Mouse (Mus musculus) stomach, embryonic 15.5 days (tissue): ENCODE data around the gene Slc7a5. TPM values are rescaled to one million over a fixed set of nuclear protein-coding genes. Genes with fewer than 3 reads are reported as not detected.

Experiments
- ATAC-seq: fragments of 200-750 bp; cut with Nextera tagmentation; 2 replicates; pipeline ENCODE4 v1.8.0; 2017; ENCODE audit warnings: low read depth, moderate number of reproducible peaks, moderate TSS enrichment; ENCODE audit not compliant: insufficient read depth, low FRiP score
- H3K27ac ChIP-seq: fragments of 300-500 bp; sonication (generic); 2 replicates; pipeline ENCODE4 v1.5.1; 2015; ENCODE audit warnings: mild to moderate bottlenecking, inconsistent platforms
- H3K27me3 ChIP-seq: fragments of 300-500 bp; sonication (generic); replicated peaks from 2 replicates; pipeline ENCODE4 v1.6.1; 2015; ENCODE audit warnings: inconsistent platforms
- H3K36me3 ChIP-seq: fragments of 300-500 bp; sonication (generic); 2 replicates; pipeline ENCODE4 v1.6.1; 2015; ENCODE audit warnings: inconsistent platforms
- H3K4me1 ChIP-seq: fragments of 300-500 bp; sonication (generic); 2 replicates; pipeline ENCODE4 v1.6.1; 2015; ENCODE audit warnings: inconsistent platforms
- H3K4me2 ChIP-seq: fragments of 300-500 bp; sonication (generic); 2 replicates; pipeline ENCODE4 v1.6.1; 2015; ENCODE audit warnings: mild to moderate bottlenecking, inconsistent platforms
- H3K4me3 ChIP-seq: fragments of 300-500 bp; sonication (generic); replicated peaks from 2 replicates; pipeline ENCODE4 v1.5.1; 2015; ENCODE audit warnings: inconsistent platforms
- H3K9ac ChIP-seq: fragments of 300-500 bp; sonication (generic); 2 replicates; pipeline ENCODE4 v1.6.1; 2015; ENCODE audit warnings: inconsistent platforms
- H3K9me3 ChIP-seq: fragments of 300-500 bp; sonication (generic); 2 replicates; pipeline ENCODE4 v1.6.1; 2016; ENCODE audit warnings: inconsistent platforms
- WGBS: fragments of 180-500 bp; shearing (Covaris S2); methylation state at CpG from one replicate; pipeline ENCODE4 v1.1.7; 2015; 5-methylcytosine and 5-hydroxymethylcytosine counted together
- polyA plus RNA-seq: library from polyadenylated mRNA; unstranded; fragments of >200 nt; fragmentation: Nextera tagmentation; extraction: Ambion mirVana; gene quantifications from 2 replicates; pipeline ENCODE4 v1.2.1, GENCODE M21; 2015

Gene Slc7a5
- 22.7 and 26.6 TPM in 2 replicates for polyA plus RNA-seq

GRCm38 (mm10) chr8:121907587-121908248, at the start of gene Slc7a5:
Gene Slc7a5 (minus strand): TSS chr8:121907694.
- peak within 1 kb of the TSS; percentile 40 for H3K9ac ChIP-seq
- H3K9me3 ChIP-seq, result no peaks in the 10 kb centered on the region
- WGBS, result under 1% methylated on average over 52 of the region's 61 CpGs
- peak within 1 kb of the TSS; percentile 65 for H3K4me3 ChIP-seq
- H3K27me3 ChIP-seq, result no peaks in the 10 kb centered on the region
- H3K4me2 ChIP-seq, result peak within 1 kb of the TSS; percentile 97
- peaks cover 16% of the 10 kb centered on the region for H3K4me1 ChIP-seq
- peak; percentile 93 for ATAC-seq
- no peaks in the 10 kb centered on the region for H3K36me3 ChIP-seq
- no peak within 1 kb of the TSS for H3K27ac ChIP-seq

- Histone ChIP-seq H3K36me3 (0 out of 2 replicates have a peak, but pooled peaks cover 3% of the 10 kb centered on the region), H3K4me2 (no peak overlapping the region), H3K27ac (no peak overlapping the region), H3K4me3 (no peak overlapping the region), H3K9ac (no peak overlapping the region), H3K4me1 (peaks cover 16% of the 10 kb centered on the region), H3K27me3 (no peaks in the 10 kb centered on the region), H3K9me3 (no peaks in the 10 kb centered on the region)
- ATAC-seq, result no peak
- WGBS, result 57% methylated on average over 1 of the region's 1 CpGs
Measured at GRCm38 (mm10) chr8:121955825-121956500, 48.5 kb upstream of the Slc7a5 start.

GRCm38 (mm10) chr8:121954981-121955555, 47.6 kb upstream of the Slc7a5 start:
- Histone ChIP-seq H3K9me3 (no peaks in the 10 kb centered on the region), H3K4me1 (peaks cover 16% of the 10 kb centered on the region), H3K27me3 (no peaks in the 10 kb centered on the region), H3K36me3 (0 out of 2 replicates have a peak, but pooled peaks cover 3% of the 10 kb centered on the region), H3K4me2 (no peak overlapping the region), H3K4me3 (no peak overlapping the region), H3K9ac (no peak overlapping the region), H3K27ac (no peak overlapping the region)
- WGBS, result 64% methylated on average over 10 of the region's 10 CpGs
- ATAC-seq, result no peak

- no peak overlapping the region for H3K27ac ChIP-seq
- no peaks in the 10 kb centered on the region for H3K9me3 ChIP-seq
- no peak for ATAC-seq
- 71% methylated on average over 3 of the region's 3 CpGs for WGBS
- no peak overlapping the region for H3K4me3 ChIP-seq
- no peaks in the 10 kb centered on the region for H3K27me3 ChIP-seq
- no peak overlapping the region for H3K4me2 ChIP-seq
- H3K4me1 ChIP-seq, result peaks cover 21% of the 10 kb centered on the region
- 0 out of 2 replicates have a peak, but pooled peaks cover 3% of the 10 kb centered on the region for H3K36me3 ChIP-seq
- no peak overlapping the region for H3K9ac ChIP-seq
Measured at GRCm38 (mm10) chr8:121953821-121954545, 46.5 kb upstream of the Slc7a5 start.

- 91% methylated on average over 7 of the region's 7 CpGs for WGBS
- no peak for ATAC-seq
- no peak overlapping the region for H3K27ac ChIP-seq
- no peak overlapping the region for H3K9ac ChIP-seq
- H3K4me3 ChIP-seq, result no peak overlapping the region
- no peaks in the 10 kb centered on the region for H3K9me3 ChIP-seq
- H3K4me2 ChIP-seq, result peak overlapping the region; percentile 82; the same call in 1 of the 2 replicates
- H3K4me1 ChIP-seq, result peaks cover 31% of the 10 kb centered on the region
- 0 out of 2 replicates have a peak, but pooled peaks cover 2% of the 10 kb centered on the region for H3K36me3 ChIP-seq
- H3K27me3 ChIP-seq, result no peaks in the 10 kb centered on the region
Measured at GRCm38 (mm10) chr8:121952800-121953199, 45.3 kb upstream of the Slc7a5 start.

- ATAC-seq, result no peak
- Histone ChIP-seq H3K9ac (no peak overlapping the region), H3K4me3 (peak overlapping the region; percentile 6; the same call in 1 of the 2 replicates)
Measured at GRCm38 (mm10) chr8:121952122-121952521, 44.6 kb upstream of the Slc7a5 start.

GRCm38 (mm10) chr8:121951656-121952009, 44.1 kb upstream of the Slc7a5 start:
- Histone ChIP-seq H3K27me3 (no peaks in the 10 kb centered on the region), H3K4me2 (peak overlapping the region; percentile 82), H3K9ac (peak overlapping the region; percentile 93; the same call in 1 of the 2 replicates), H3K27ac (peak overlapping the region; percentile 97; the same call in 1 of the 2 replicates), H3K4me3 (peak overlapping the region; percentile 85), H3K4me1 (peaks cover 40% of the 10 kb centered on the region), H3K9me3 (no peaks in the 10 kb centered on the region), H3K36me3 (no peaks in the 10 kb centered on the region)
- no peak for ATAC-seq
- 25% methylated on average over 7 of the region's 7 CpGs for WGBS

More at GRCm38 (mm10) chr8:121952122-121952521, 44.6 kb upstream of the Slc7a5 start:
- Histone ChIP-seq H3K9me3 (no peaks in the 10 kb centered on the region), H3K4me1 (peaks cover 35% of the 10 kb centered on the region), H3K27me3 (no peaks in the 10 kb centered on the region), H3K27ac (no peak overlapping the region), H3K36me3 (no peaks in the 10 kb centered on the region), H3K4me2 (peak overlapping the region; percentile 82)

- Histone ChIP-seq H3K4me3 (peak overlapping the region; percentile 85), H3K4me1 (peaks cover 40% of the 10 kb centered on the region), H3K27me3 (no peaks in the 10 kb centered on the region), H3K36me3 (no peaks in the 10 kb centered on the region), H3K9ac (peak overlapping the region; percentile 93), H3K4me2 (peak overlapping the region; percentile 82), H3K27ac (peak overlapping the region; percentile 97), H3K9me3 (no peaks in the 10 kb centered on the region)
- WGBS, result under 1% methylated on average over 50 of the region's 97 CpGs
- no peak for ATAC-seq
Measured at GRCm38 (mm10) chr8:121950749-121951655, 43.5 kb upstream of the Slc7a5 start.

- H3K4me2 ChIP-seq, result peak overlapping the region; percentile 82
- H3K4me1 ChIP-seq, result peaks cover 39% of the 10 kb centered on the region
- H3K9me3 ChIP-seq, result no peaks in the 10 kb centered on the region
- peak overlapping the region; percentile 85 for H3K4me3 ChIP-seq
- H3K27me3 ChIP-seq, result no peaks in the 10 kb centered on the region
- no peaks in the 10 kb centered on the region for H3K36me3 ChIP-seq
- peak; percentile 96 for ATAC-seq
- WGBS, result under 1% methylated on average over 61 of the region's 66 CpGs
- peak overlapping the region; percentile 93 for H3K9ac ChIP-seq
- H3K27ac ChIP-seq, result peak overlapping the region; percentile 97
Measured at GRCm38 (mm10) chr8:121949941-121950748, 42.7 kb upstream of the Slc7a5 start.

GRCm38 (mm10) chr8:121949222-121949800, 41.8 kb upstream of the Slc7a5 start, which contains the start of gene Banp:
Gene Banp (plus strand): TSS chr8:121949750.
- peak within 1 kb of the TSS; percentile 85 for H3K4me3 ChIP-seq
- H3K27ac ChIP-seq, result peak within 1 kb of the TSS; percentile 97
- ATAC-seq, result no peak
- peak within 1 kb of the TSS; percentile 82 for H3K4me2 ChIP-seq
- WGBS, result 56% methylated on average over 6 of the region's 6 CpGs
- H3K9me3 ChIP-seq, result no peaks in the 10 kb centered on the region
- no peaks in the 10 kb centered on the region for H3K27me3 ChIP-seq
- H3K9ac ChIP-seq, result peak within 1 kb of the TSS; percentile 93
- no peaks in the 10 kb centered on the region for H3K36me3 ChIP-seq
- H3K4me1 ChIP-seq, result peaks cover 36% of the 10 kb centered on the region
